Mouse (Mus musculus): ENCODE results near the gene Gm21874.
"Not testable (repeated sequence)": the region's sequence is repeated elsewhere in the genome, so short reads cannot be mapped to it uniquely, and the experiment has no call there.

The Gm21874 gene

DNA sequence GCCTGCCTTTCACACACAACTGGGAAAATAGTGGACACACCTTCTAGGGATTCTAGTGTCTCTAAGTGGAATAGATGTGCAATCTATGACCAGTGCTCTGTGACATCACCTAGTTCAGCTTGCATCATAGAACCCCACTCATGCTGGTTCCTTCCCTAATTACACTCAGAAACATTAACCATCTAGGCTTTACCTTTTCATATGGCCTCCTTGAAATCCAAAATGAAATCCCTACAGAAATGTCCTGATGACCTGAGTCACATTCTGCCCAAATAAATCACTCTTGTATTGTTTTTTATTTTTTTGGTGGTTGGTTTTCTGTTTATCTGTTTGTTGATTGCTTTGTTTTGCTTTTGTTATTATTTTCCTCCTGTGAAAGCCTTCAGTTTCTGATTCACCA, at the start of gene Gm21874:
Gene Gm21874 (minus strand): TSS at position 101 of the 400 bp plus-strand sequence.
- DNase-seq (ENCODE audit: low spot score), result not testable (repeated sequence)

All from left cerebral cortex, adult 11 months (tissue).